Mouse (Mus musculus) intestine, postnatal 0 days (tissue): Measurements from ENCODE around the gene Acbd4. TPM values are rescaled to one million over a fixed set of nuclear protein-coding genes. Genes with fewer than 3 reads are reported as not detected.

Experiments used
- ATAC-seq: fragments of 200-750 bp; cut with Nextera tagmentation; 2 replicates; pipeline ENCODE4 v1.8.0; 2017; ENCODE audit warnings: mild to moderate bottlenecking, moderate TSS enrichment, moderate library complexity
- H3K27ac ChIP-seq: fragments of 300-500 bp; sonication (generic); 2 replicates; pipeline ENCODE4 v1.5.1; 2014; ENCODE audit warnings: mild to moderate bottlenecking, low read depth, low read length, moderate library complexity
- H3K27me3 ChIP-seq: fragments of 300-500 bp; sonication (generic); replicated peaks from 2 replicates; pipeline ENCODE4 v1.6.1; 2014; ENCODE audit warnings: low read length, mixed read lengths; ENCODE audit not compliant: control insufficient read depth, insufficient read depth
- H3K36me3 ChIP-seq: fragments of 300-500 bp; sonication (generic); 2 replicates; pipeline ENCODE4 v1.6.1; 2014; ENCODE audit warnings: mild to moderate bottlenecking, moderate library complexity; ENCODE audit not compliant: control insufficient read depth, insufficient read depth
- H3K4me1 ChIP-seq: fragments of 300-500 bp; sonication (generic); replicated peaks from 2 replicates; pipeline ENCODE4 v1.6.1; 2014; ENCODE audit warnings: antibody characterized with exemption, low read length, mixed read lengths; ENCODE audit not compliant: control insufficient read depth, insufficient read depth
- H3K4me2 ChIP-seq: fragments of 300-500 bp; sonication (generic); replicated peaks from 2 replicates; pipeline ENCODE4 v1.6.1; 2014; ENCODE audit warnings: low read depth, mild to moderate bottlenecking, moderate library complexity
- H3K4me3 ChIP-seq: fragments of 300-500 bp; sonication (generic); 2 replicates; pipeline ENCODE4 v1.5.1; 2014; ENCODE audit warnings: low read depth, low read length
- H3K9ac ChIP-seq: fragments of 300-500 bp; sonication (generic); 2 replicates; pipeline ENCODE4 v1.6.1; 2014; ENCODE audit warnings: mild to moderate bottlenecking, low read depth, low read length
- H3K9me3 ChIP-seq: fragments of 300-500 bp; sonication (generic); 2 replicates; pipeline ENCODE4 v1.6.1; 2016; ENCODE audit warnings: mixed run types; ENCODE audit not compliant: control insufficient read depth
- CTCF ChIP-seq: sonication (generic); IDR thresholded peaks from 2 replicates; pipeline ENCODE4 v1.5.1; 2016; ENCODE audit warnings: low read depth, mild to moderate bottlenecking, control low read depth, antibody characterized with exemption, moderate library complexity
- WGBS: fragments of 180-500 bp; shearing (Covaris S2); extraction: QIAGEN DNeasy Blood & Tissue Kit; methylation state at CpG from one replicate; pipeline ENCODE4 v1.1.7; 2014; 5-methylcytosine and 5-hydroxymethylcytosine counted together
- polyA plus RNA-seq: library from polyadenylated mRNA; unstranded; fragments of >200 nt; fragmentation: Nextera tagmentation; extraction: Ambion mirVana; gene quantifications from 2 replicates; pipeline ENCODE4 v1.2.1, GENCODE M21; 2015

Acbd4 gene
- polyA plus RNA-seq, 1 experiment from 2014 or later = 75.9 TPM

DNA sequence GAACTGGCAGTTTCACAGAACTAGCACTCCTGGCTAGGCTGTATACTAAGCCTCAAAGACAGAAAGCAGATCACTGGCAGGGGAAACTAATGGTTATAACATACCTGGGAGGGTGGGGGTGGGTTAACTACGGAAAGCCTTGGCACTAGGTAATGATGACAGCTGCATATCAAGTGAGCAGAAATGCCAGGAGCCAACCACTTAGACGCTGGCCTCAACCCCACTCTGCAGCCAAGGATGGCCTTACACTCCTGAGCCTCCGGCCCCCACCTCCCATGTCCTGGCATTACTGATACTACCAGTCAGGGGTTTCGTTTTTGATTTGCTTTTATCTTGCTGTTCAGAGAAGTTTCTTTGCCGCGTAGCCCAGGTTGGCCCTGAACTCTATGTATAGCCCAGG lies 5.7 kb upstream of the Acbd4 start:
- Histone ChIP-seq H3K4me3 (no peak overlapping the region), H3K27ac (no peak overlapping the region), H3K36me3 (no peaks in the 10 kb centered on the region), H3K27me3 (peaks cover 9% of the 10 kb centered on the region; the same call in 1 of the 2 replicates), H3K9ac (no peak overlapping the region), H3K9me3 (no peaks in the 10 kb centered on the region), H3K4me1 (0 out of 2 replicates have a peak, but pooled peaks cover 5% of the 10 kb centered on the region), H3K4me2 (no peak overlapping the region)
- WGBS = 93% methylated on average over 6 of the region's 6 CpGs
- no peak for TF ChIP-seq CTCF
- no peak for ATAC-seq

DNA sequence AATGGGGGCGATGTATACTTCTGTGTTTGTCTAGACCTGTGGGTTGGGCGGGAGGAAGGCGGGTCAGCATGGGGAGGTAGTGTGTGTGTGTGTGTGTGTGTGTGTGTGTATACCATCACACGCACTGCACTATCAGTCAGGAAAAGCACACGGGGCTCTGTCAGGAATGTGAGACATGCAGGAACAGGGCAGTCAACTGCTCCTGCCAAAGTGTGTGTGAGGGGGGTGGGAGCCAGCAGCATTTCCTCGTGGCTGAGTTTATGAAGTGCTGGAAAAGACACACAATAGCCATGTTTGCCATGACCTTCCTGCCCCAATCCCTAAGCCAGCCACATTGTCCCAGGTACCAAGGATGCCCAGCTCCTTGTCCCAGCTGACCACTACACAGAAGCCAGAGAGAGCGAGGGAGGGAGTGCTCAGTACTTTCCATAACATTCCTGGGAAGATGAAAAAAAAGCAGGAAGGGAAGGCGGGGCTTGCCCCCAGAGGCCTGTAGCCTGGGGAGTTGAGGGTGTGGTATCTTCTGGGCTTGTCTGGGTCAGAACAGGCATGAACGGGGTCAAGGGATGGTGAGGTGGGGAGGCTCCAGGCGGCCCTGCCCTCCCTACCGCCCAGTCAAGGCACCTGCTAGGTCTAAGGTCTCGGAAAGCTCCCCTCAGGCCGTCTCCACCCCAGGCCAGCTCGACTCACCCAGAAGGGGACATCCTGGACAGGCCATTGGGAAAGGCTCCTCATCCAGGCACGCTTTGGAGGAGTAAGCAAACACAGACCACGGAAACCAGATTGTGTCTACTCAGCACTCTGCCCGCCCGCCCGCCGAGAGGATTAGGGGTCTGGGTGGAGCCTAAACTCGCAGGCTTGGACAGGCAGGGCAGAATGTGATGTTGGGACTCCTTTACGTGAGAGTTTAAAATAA lies 4.2 kb upstream of the Acbd4 start:
- Histone ChIP-seq H3K36me3 (no peaks in the 10 kb centered on the region), H3K4me3 (no peak overlapping the region), H3K9me3 (no peaks in the 10 kb centered on the region), H3K4me2 (peak overlapping the region; percentile 37; the same call in 1 of the 2 replicates), H3K27me3 (peaks cover 16% of the 10 kb centered on the region; the same call in 1 of the 2 replicates), H3K9ac (no peak overlapping the region; the same call in 1 of the 2 replicates), H3K4me1 (peaks cover 15% of the 10 kb centered on the region), H3K27ac (no peak overlapping the region)
- 17% methylated on average over 22 of the region's 22 CpGs for WGBS
- no peak for TF ChIP-seq CTCF
- no peak for ATAC-seq

DNA sequence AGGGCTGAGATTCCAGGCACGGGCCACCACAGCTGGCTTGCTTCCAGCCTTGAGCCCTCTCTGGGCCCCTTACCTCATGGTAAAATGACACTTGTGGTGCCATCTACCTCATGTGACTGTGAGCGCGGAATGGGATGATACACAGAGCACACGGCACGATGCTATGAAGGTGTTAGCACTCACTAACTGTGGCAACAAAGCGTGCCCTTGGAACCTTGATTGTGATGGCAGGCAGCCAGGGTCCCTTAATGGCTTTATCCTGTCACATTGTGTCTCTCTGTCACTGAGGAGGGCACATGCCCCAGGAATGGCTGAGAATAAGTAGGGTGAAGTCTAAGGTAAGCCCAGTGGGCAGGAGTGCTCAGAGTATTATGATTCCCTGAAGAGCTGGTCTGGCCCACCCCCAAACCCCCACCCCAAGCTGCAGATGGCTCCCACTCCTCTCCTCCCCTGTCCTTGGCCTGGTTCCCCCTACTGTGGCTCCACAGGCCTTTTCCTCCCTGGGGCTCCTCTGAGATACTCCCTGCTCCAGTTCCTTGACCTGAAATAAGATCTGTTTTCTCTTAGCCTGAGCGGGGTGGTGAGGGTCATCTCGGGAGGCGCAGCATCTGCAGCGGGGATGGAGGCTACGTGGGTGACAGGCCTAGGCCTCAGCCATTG lies 2.8 kb upstream of the Acbd4 start:
- Histone ChIP-seq H3K4me2 (no peak overlapping the region), H3K36me3 (no peaks in the 10 kb centered on the region), H3K27ac (no peak overlapping the region), H3K27me3 (peaks cover 16% of the 10 kb centered on the region; the same call in 1 of the 2 replicates), H3K9me3 (no peaks in the 10 kb centered on the region), H3K4me3 (no peak overlapping the region), H3K9ac (no peak overlapping the region), H3K4me1 (peaks cover 18% of the 10 kb centered on the region)
- 78% methylated on average over 11 of the region's 11 CpGs for WGBS
- TF ChIP-seq CTCF = no peak
- ATAC-seq = no peak

DNA sequence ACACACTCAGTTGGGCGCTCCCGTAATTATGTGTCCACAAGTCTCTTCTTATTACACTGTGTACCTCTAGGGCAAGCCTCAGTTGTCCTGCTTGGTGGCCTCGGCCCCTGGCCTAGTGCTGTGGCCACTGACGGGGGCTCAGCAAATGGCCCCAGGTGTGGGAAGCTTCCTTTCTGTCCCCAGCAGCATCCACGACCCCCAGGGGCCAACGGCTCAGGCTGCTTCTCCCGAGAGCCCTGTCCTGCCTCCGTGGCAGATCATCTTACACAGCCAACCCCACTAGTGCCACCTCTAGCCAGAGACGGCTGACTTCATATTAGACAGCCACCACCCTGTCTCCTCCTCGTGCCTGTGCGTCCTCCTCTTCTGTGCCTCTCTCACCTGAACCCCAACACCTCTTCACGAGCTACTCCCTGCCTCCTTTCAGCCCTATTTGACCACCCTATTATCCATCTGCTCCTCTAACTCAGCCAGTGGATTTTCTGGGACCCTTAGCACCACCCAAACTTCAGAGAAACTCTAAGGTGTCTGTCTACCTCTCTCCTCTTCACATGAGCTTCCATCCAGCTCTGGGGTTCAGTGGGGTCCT lies 2.0 kb upstream of the Acbd4 start:
- 75% methylated on average over 12 of the region's 12 CpGs for WGBS
- Histone ChIP-seq H3K27ac (no peak overlapping the region), H3K27me3 (peaks cover 16% of the 10 kb centered on the region; the same call in 1 of the 2 replicates), H3K4me1 (peaks cover 24% of the 10 kb centered on the region), H3K4me3 (no peak overlapping the region), H3K4me2 (no peak overlapping the region), H3K9ac (no peak overlapping the region), H3K9me3 (no peaks in the 10 kb centered on the region), H3K36me3 (no peaks in the 10 kb centered on the region)
- no peak for TF ChIP-seq CTCF
- ATAC-seq = no peak

DNA sequence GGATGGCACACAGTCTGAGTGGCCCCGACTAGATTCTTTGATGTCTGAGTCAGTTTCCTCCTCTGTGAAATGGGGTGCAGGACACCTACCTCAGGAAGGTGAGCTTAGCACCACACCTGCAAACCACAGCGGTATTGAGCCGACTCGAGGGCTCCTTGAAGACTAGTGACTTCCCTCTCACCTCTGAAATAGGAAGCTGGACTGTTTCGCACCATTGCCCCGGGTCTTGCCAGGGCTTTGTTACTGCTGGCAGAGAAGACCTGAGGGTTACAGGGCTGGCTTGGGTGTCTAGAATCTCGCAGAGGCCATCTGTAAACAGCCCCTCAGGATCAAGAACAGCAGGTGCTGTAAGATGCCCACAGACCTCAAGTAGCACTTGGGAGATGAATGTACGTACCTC lies 1.1 kb upstream of the Acbd4 start:
- no peak for ATAC-seq
- Histone ChIP-seq H3K9ac (no peak overlapping the region), H3K9me3 (no peaks in the 10 kb centered on the region), H3K36me3 (no peaks in the 10 kb centered on the region), H3K4me3 (no peak overlapping the region), H3K4me1 (peaks cover 26% of the 10 kb centered on the region), H3K27me3 (peaks cover 16% of the 10 kb centered on the region; the same call in 1 of the 2 replicates), H3K27ac (no peak overlapping the region), H3K4me2 (no peak overlapping the region)
- TF ChIP-seq CTCF = no peak
- WGBS = 71% methylated on average over 8 of the region's 8 CpGs
